Mouse (Mus musculus): Measurements from ENCODE around the gene Bmx. TPM values are rescaled to one million over a fixed set of nuclear protein-coding genes. Genes with fewer than 3 reads are reported as not detected.

Bmx gene
- polyA plus RNA-seq (2017; shearing (Covaris generic)) = under 1 TPM in 1 of 2 experiments, not detected in 1; 0.11 TPM

GRCm38 (mm10) chrX:164258057-164258456, at the start of gene Bmx:
Bmx (minus strand) TSS chrX:164258193.

DNA sequence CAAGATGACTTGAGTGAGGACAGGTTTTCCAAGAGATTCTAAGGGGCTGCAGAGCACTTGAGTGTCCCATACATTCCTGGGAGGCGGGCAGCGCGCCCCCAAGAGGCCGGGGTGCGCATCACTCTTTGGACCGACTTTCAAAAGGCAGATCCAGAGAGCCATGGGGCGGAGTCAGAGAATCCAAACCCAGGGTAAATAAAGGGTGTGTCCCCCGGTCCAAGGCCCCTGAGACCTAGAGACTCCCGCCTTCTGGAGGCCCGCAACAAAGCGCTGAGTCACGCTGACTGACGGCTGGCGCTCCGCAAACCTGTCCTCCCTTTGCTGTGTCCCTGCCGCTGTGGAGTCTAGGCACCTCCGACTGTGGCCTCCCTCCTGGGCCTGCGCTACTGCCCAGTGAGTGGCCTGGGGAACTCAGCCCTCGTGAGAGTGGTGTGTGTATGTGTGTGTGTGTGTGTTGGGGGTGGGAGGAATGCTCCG, 11.3 kb upstream of the Bmx start, which contains the start of gene Pir:
Gene Pir, plus strand, starts transcription at position 87 of the 477 bp plus-strand sequence.

Other genes starting within 250 kb of the Bmx start
- gene Car5b, start 230.2 kb downstream of the Bmx start, polyA plus RNA-seq (2017; shearing (Covaris generic)) = 1 to 10 TPM; 3.2 to 5.0 TPM
- gene Siah1b, start 181.7 kb downstream of the Bmx start, polyA plus RNA-seq (2017; shearing (Covaris generic)) = 1 to 10 TPM; 4.5 to 5.8 TPM
- not detected for gene Cltrn, start 169.4 kb downstream of the Bmx start, polyA plus RNA-seq (2017; shearing (Covaris generic))
- under 1 TPM in 1 of 2 experiments, not detected in 1; 0.07 TPM for gene Ace2, start 118.9 kb downstream of the Bmx start, polyA plus RNA-seq (2017; shearing (Covaris generic))
- under 1 TPM in 1 of 2 experiments, not detected in 1; 0.45 TPM for gene Pir, start 11.2 kb upstream of the Bmx start, polyA plus RNA-seq (2017; shearing (Covaris generic))
- under 1 TPM; 0.07 to 0.36 TPM for gene Vegfd, start 115.2 kb upstream of the Bmx start, polyA plus RNA-seq (2017; shearing (Covaris generic))
- gene Piga, start 161.6 kb upstream of the Bmx start, polyA plus RNA-seq (2017; shearing (Covaris generic)) = 1 to 10 TPM; 6.8 to 7.4 TPM
- gene Asb11, start 178.8 kb upstream of the Bmx start, polyA plus RNA-seq (2017; shearing (Covaris generic)) = not detected
- not detected for gene Asb9, start 248.1 kb upstream of the Bmx start, polyA plus RNA-seq (2017; shearing (Covaris generic))